Mouse (Mus musculus) liver, embryonic 16.5 days (tissue): ENCODE results near the gene Clca3a1. TPM values are rescaled to one million over a fixed set of nuclear protein-coding genes. Genes with fewer than 3 reads are reported as not detected.

Experiments
- ATAC-seq: fragments of 200-750 bp; cut with Nextera tagmentation; 2 replicates; pipeline ENCODE4 v1.8.0; 2017; ENCODE audit warnings: low read depth, mild to moderate bottlenecking, moderate number of reproducible peaks, moderate library complexity
- H3K27ac ChIP-seq: fragments of 300-500 bp; sonication (generic); 2 replicates; pipeline ENCODE4 v1.5.1; 2014; ENCODE audit warnings: mild to moderate bottlenecking, low read length
- H3K27me3 ChIP-seq: fragments of 300-500 bp; sonication (generic); 2 replicates; pipeline ENCODE4 v1.6.1; 2014; ENCODE audit warnings: low read depth, low read length, mixed read lengths; ENCODE audit not compliant: control insufficient read depth, insufficient read depth
- H3K36me3 ChIP-seq: fragments of 300-500 bp; sonication (generic); 2 replicates; pipeline ENCODE4 v1.6.1; 2014; ENCODE audit warnings: mild to moderate bottlenecking; ENCODE audit not compliant: control insufficient read depth, insufficient read depth
- H3K4me1 ChIP-seq: fragments of 300-500 bp; sonication (generic); 2 replicates; pipeline ENCODE4 v1.6.1; 2014; ENCODE audit warnings: low read depth, low read length, mixed read lengths; ENCODE audit not compliant: control insufficient read depth
- H3K4me2 ChIP-seq: fragments of 300-500 bp; sonication (generic); 2 replicates; pipeline ENCODE4 v1.6.1; 2014; ENCODE audit warnings: low read depth, low read length, mixed read lengths
- H3K4me3 ChIP-seq: fragments of 300-500 bp; sonication (generic); 2 replicates; pipeline ENCODE4 v1.5.1; 2014; ENCODE audit warnings: low read depth, mild to moderate bottlenecking, low read length
- H3K9ac ChIP-seq: fragments of 300-500 bp; sonication (generic); 2 replicates; pipeline ENCODE4 v1.6.1; 2014; ENCODE audit warnings: low read depth, low read length
- H3K9me3 ChIP-seq: fragments of 300-500 bp; sonication (generic); replicated peaks from 2 replicates; pipeline ENCODE4 v1.6.1; 2016; ENCODE audit warnings: low read length; ENCODE audit not compliant: control insufficient read depth
- WGBS: fragments of 180-500 bp; shearing (Covaris S2); extraction: QIAGEN DNeasy Blood & Tissue Kit; methylation state at CpG from one replicate; pipeline ENCODE4 v1.1.7; 2014; ENCODE audit not compliant: insufficient replicate concordance; 5-methylcytosine and 5-hydroxymethylcytosine counted together
- polyA plus RNA-seq: library from polyadenylated mRNA; unstranded; fragments of >200 nt; fragmentation: Nextera tagmentation; extraction: Ambion mirVana; gene quantifications from 2 replicates; pipeline ENCODE4 v1.2.1, GENCODE M21; 2015

Clca3a1 gene
- polyA plus RNA-seq, 1 experiment from 2014 or later, result 4.9 TPM

- H3K4me2 ChIP-seq, result no peak overlapping the region
- H3K36me3 ChIP-seq, result peaks cover 45% of the 10 kb centered on the region
- no peak for ATAC-seq
- no peak overlapping the region for H3K4me3 ChIP-seq
- no peaks in the 10 kb centered on the region for H3K9me3 ChIP-seq
- H3K4me1 ChIP-seq, result peaks cover 12% of the 10 kb centered on the region
- no peak overlapping the region for H3K27ac ChIP-seq
- WGBS, result 84% methylated on average over 10 of the region's 10 CpGs
- H3K27me3 ChIP-seq, result no peaks in the 10 kb centered on the region
- H3K9ac ChIP-seq, result no peak overlapping the region
Observed at GRCm38 (mm10) chr3:144694040-144694439, 66.7 kb downstream of the Clca3a1 start.

DNA sequence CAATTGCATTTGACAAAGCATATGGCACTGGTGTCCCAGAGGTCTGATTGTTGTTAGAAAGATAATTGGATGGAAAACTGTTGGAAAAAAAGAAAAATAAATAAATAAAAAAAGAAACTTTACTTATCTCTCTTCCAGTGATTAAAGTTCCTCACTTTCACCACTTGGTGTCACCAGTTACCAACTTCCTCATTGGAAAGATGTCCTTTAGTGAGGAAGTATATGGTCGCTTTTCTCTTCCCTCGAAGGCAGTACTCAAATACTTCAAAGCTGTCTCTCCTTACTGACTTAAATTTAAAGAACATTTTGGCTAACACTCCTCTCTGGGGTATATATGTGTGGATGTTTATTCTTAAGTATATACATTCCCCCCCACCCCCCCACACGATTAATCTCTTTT lies 68.7 kb downstream of the Clca3a1 start:
- H3K9ac ChIP-seq, result no peak overlapping the region
- no peak overlapping the region for H3K27ac ChIP-seq
- no peaks in the 10 kb centered on the region for H3K27me3 ChIP-seq
- no peak for ATAC-seq
- H3K4me2 ChIP-seq, result no peak overlapping the region
- peaks cover 37% of the 10 kb centered on the region for H3K36me3 ChIP-seq
- H3K4me3 ChIP-seq, result no peak overlapping the region
- peaks cover 9% of the 10 kb centered on the region for H3K4me1 ChIP-seq
- 39% methylated on average over 3 of the region's 3 CpGs for WGBS
- no peaks in the 10 kb centered on the region for H3K9me3 ChIP-seq

DNA sequence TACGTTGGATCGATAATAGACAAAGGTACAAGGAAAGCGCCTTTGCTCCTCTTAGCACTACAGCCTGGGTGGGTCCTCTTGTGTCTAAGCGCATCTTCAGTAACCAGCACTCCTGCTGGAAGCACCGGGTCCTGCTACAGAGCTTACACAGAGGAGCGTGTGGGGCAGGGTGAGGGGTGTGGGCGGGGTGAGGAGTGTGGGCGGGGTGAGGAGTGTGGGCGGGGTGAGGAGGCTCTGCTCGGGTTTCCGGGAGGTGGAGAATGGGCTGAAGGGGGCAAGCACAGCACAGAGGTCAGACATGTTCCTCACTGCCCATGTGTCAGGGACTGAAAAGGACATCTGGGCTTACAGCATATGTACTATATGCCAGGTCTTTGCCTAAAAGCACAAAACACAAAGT lies 71.5 kb downstream of the Clca3a1 start:
- H3K9me3 ChIP-seq, result no peaks in the 10 kb centered on the region
- no peaks in the 10 kb centered on the region for H3K27me3 ChIP-seq
- 0 out of 2 replicates have a peak overlapping the region, but pooled peaks have one; percentile 17 for H3K4me2 ChIP-seq
- peaks cover 14% of the 10 kb centered on the region for H3K4me1 ChIP-seq
- peaks cover 24% of the 10 kb centered on the region for H3K36me3 ChIP-seq
- H3K27ac ChIP-seq, result peak overlapping the region; percentile 71
- H3K9ac ChIP-seq, result 0 out of 2 replicates have a peak overlapping the region, but pooled peaks have one; percentile 28
- ATAC-seq, result peak; percentile 98
- no peak overlapping the region for H3K4me3 ChIP-seq
- WGBS, result 20% methylated on average over 11 of the region's 11 CpGs

- Histone ChIP-seq H3K27ac (no peak overlapping the region), H3K36me3 (peaks cover 17% of the 10 kb centered on the region)
- 83% methylated on average over 8 of the region's 8 CpGs for WGBS
Observed at GRCm38 (mm10) chr3:144688284-144688683, 72.5 kb downstream of the Clca3a1 start.

DNA sequence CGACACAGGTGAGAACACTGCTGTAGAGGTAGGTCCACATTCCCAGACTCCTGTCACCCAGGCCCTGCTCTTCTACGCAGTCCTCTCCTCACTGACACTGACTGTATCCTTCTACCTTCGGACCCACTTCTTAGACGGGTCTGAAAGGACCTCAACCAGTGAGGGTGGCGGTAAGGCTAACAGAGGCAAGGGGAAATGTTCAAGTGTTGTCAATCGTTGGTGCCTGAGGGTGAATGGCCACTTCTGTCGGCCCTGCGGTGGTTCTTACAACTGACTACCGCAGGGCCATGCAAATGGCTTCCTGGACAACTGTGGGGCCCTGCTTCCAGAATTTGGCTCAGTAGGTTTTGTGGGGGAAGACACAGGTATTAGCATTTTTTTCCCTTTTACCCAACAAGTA lies 73.2 kb downstream of the Clca3a1 start:
- H3K27ac ChIP-seq, result no peak overlapping the region
- no peaks in the 10 kb centered on the region for H3K9me3 ChIP-seq
- H3K9ac ChIP-seq, result no peak overlapping the region
- no peaks in the 10 kb centered on the region for H3K27me3 ChIP-seq
- no peak overlapping the region for H3K4me2 ChIP-seq
- 85% methylated on average over 9 of the region's 9 CpGs for WGBS
- H3K4me1 ChIP-seq, result peaks cover 29% of the 10 kb centered on the region
- ATAC-seq, result no peak
- H3K4me3 ChIP-seq, result no peak overlapping the region
- H3K36me3 ChIP-seq, result peaks cover 17% of the 10 kb centered on the region

More at GRCm38 (mm10) chr3:144688284-144688683, 72.5 kb downstream of the Clca3a1 start:
- no peak for ATAC-seq
- no peaks in the 10 kb centered on the region for H3K27me3 ChIP-seq
- H3K9ac ChIP-seq, result no peak overlapping the region
- no peak overlapping the region for H3K4me2 ChIP-seq
- H3K4me3 ChIP-seq, result no peak overlapping the region
- no peaks in the 10 kb centered on the region for H3K9me3 ChIP-seq
- peaks cover 23% of the 10 kb centered on the region for H3K4me1 ChIP-seq

DNA sequence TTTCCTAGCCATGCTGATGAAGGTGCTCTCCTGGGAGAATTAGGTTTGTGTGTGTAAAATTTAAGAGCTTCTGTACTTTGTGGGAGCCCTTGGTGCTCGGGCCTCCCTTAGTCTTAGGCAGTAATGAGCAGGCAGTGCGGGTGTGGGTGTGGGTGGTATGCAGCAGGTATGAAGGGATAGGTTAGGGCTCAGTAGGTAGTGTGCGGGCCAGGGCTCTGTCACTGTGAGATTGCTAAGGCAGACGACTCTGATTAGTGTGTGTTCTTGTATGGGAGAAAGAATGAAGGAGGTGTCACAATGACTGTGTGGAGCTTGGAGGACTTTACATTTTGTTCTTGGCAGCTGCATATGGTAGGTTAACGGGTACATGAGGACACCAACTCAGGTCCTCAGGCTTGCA lies 74.6 kb downstream of the Clca3a1 start:
- Histone ChIP-seq H3K9ac (no peak overlapping the region), H3K4me3 (no peak overlapping the region), H3K27ac (peak overlapping the region; percentile 10; the same call in 1 of the 2 replicates), H3K4me1 (peaks cover 44% of the 10 kb centered on the region), H3K4me2 (no peak overlapping the region), H3K36me3 (peaks cover 12% of the 10 kb centered on the region), H3K27me3 (no peaks in the 10 kb centered on the region), H3K9me3 (no peaks in the 10 kb centered on the region)
- WGBS, result 80% methylated on average over 5 of the region's 5 CpGs
- no peak for ATAC-seq

GRCm38 (mm10) chr3:144683136-144683814 lies 77.5 kb downstream of the Clca3a1 start:
- H3K27ac ChIP-seq, result peak overlapping the region; percentile 92
- H3K4me3 ChIP-seq, result no peak overlapping the region
- peaks cover 45% of the 10 kb centered on the region for H3K4me1 ChIP-seq

DNA sequence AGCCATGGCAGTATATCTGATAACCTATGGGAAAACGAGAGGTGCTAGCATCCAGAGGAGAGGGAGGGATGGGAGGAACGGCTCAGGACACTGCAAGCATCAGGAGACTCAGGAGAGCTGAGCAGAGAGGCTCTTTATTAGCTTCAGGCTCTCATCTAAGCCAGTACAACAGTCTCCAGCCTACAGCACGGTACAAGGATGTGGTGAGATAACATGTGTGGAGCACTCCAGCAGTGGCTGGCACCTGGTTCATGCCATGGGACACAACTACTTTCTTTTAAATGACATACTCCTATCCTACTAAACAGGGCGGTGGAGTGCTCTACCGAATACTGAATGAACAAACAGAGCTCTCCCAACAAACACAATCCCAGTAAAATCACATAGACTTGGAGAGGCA lies 79.2 kb downstream of the Clca3a1 start:
- no peak overlapping the region for H3K9ac ChIP-seq
- H3K4me1 ChIP-seq, result peaks cover 48% of the 10 kb centered on the region
- 45% methylated on average over 5 of the region's 5 CpGs for WGBS
- peak; percentile 17; the same call in 1 of the 2 replicates for ATAC-seq
- H3K9me3 ChIP-seq, result no peaks in the 10 kb centered on the region
- no peak overlapping the region for H3K4me2 ChIP-seq
- peaks cover 5% of the 10 kb centered on the region for H3K36me3 ChIP-seq
- no peak overlapping the region for H3K4me3 ChIP-seq
- peak overlapping the region; percentile 92 for H3K27ac ChIP-seq
- H3K27me3 ChIP-seq, result no peaks in the 10 kb centered on the region

More at GRCm38 (mm10) chr3:144683136-144683814, 77.5 kb downstream of the Clca3a1 start:
- Histone ChIP-seq H3K9me3 (no peaks in the 10 kb centered on the region), H3K36me3 (peaks cover 5% of the 10 kb centered on the region), H3K4me2 (peak overlapping the region; percentile 39), H3K27me3 (no peaks in the 10 kb centered on the region), H3K9ac (peak overlapping the region; percentile 36)
- peak; percentile 87 for ATAC-seq
- WGBS, result 39% methylated on average over 12 of the region's 12 CpGs

DNA sequence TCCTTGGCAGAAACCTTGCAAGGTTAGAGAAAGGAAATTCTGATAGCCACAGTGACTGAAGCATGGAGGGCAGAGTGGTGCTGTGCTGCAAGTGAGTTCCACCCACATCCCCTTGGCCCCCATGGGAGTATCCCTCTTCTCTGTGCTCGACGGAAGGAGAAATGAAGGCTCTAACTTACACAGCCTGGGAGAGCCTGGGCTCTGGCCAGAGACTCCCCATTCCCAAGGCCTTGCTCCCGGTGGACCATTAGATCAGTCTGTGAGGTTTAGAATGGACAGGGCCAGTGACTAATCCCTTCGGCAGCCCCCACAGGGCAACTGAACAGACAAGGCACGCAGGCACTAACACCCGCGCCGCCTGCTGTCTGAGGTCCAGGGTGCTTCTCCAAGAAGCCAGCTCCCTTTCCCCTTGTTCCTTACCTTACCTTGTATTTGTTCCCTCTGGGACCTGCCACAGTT lies 81.0 kb downstream of the Clca3a1 start:
- Histone ChIP-seq H3K27ac (peak overlapping the region; percentile 32; the same call in 1 of the 2 replicates), H3K27me3 (no peaks in the 10 kb centered on the region), H3K4me3 (no peak overlapping the region), H3K36me3 (no peaks in the 10 kb centered on the region), H3K4me1 (peaks cover 56% of the 10 kb centered on the region), H3K9me3 (no peaks in the 10 kb centered on the region), H3K9ac (no peak overlapping the region), H3K4me2 (no peak overlapping the region)
- no peak for ATAC-seq
- 77% methylated on average over 8 of the region's 8 CpGs for WGBS
